In genomic region chr12:102575541-102576329, GRCm38 (mm10) we compare ENCODE assay signal across 16 mouse cellular contexts. TPM values are rescaled to one million over a fixed set of nuclear protein-coding genes. Genes with fewer than 3 reads are reported as not detected.
A peak's percentile ranks its signal among the peaks of the same experiment; 100 is the strongest.
DNase-seq lines count a peak whose midpoint lies in the region; ATAC-seq and TF ChIP-seq lines count a peak whose summit lies in the region.
"Had no signal": no experiment of that assay in that cellular context is flagged by ENCODE, and none has a peak within 500 bp of the region (broad histone marks: within the 10 kb centered on the region; RNA-seq: fewer than 3 reads in every experiment).

No protein-coding gene starts in this region.

- no peak; the same call in 1 of the 2 replicates for TF ChIP-seq CTCF in kidney, adult 2 months (conservative IDR thresholded peaks at IDR 0.05; ENCODE audit: insufficient read depth, insufficient read length, low read depth, low read length)
- TF ChIP-seq CTCF in CH12.LX (conservative IDR thresholded peaks at IDR 0.05 in 1 of 2, IDR thresholded peaks at IDR 0.05 in 1 of 2; ENCODE audit: low read depth in 2 of 2, low read length in 2 of 2) = peak in 1 of 2 experiments; percentile 50; a peak in 2 of 4 replicates

- in situ Hi-C loops in CH12.LX (cut with MboI; ENCODE audit: low pct_ligation_motif_present, low pct_unique_long_range_greater_than_20kb, low sequenced_read_pairs) = loop anchor here (5.0 kb wide), 1 partner anchor 132 kb away; no protein-coding TSS in a partner anchor

- peak; percentile 66 for DNase-seq in kidney, adult 2 months
- DNase-seq in CH12.LX (ENCODE audit: extremely low read depth) = peak; percentile 27
- peak; percentile 59 for DNase-seq in brain, adult 2 months (ENCODE audit: low read depth, low spot score)
- DNase-seq in urinary bladder, adult 18-20 months (ENCODE audit: low spot score in 2 of 2) = no peak
- DNase-seq: adrenal gland, adult 2 months; cerebellum, postnatal 36 days; right cerebral cortex, adult 18-20 months; thymus, adult 18-20 months had no signal

- WGBS in kidney, adult 2 months = 79% methylated on average over 5 of the region's 5 CpGs
- 65% methylated on average over 5 of the region's 5 CpGs for WGBS in kidney, embryonic 15.5 days
- 76% methylated on average over 5 of the region's 5 CpGs for WGBS in hindbrain, embryonic 16.5 days

- H3K4me1 ChIP-seq in kidney, adult 2 months (ENCODE audit: control insufficient read depth, insufficient read depth, low read length) = no peaks in the 10 kb centered on the region
- peaks cover 9% of the 10 kb centered on the region for H3K4me1 ChIP-seq in kidney, embryonic 15.5 days
- H3K4me1 ChIP-seq in CH12.LX (ENCODE audit: control insufficient read depth in 1 of 2, insufficient read depth in 2 of 2) = peaks cover 0 to 25% of the 10 kb centered on the region in 2 experiments; a peak in 2 of 4 replicates
- H3K4me1 ChIP-seq in hindbrain, embryonic 16.5 days (ENCODE audit: control insufficient read depth, insufficient read depth, low read depth, low read length) = no peaks in the 10 kb centered on the region; the same call in 1 of the 2 replicates
- H3K4me1 ChIP-seq: embryonic facial prominence, embryonic 13.5 days; forebrain, embryonic 10.5 days had no signal

- no peak for TF ChIP-seq POLR2A in kidney, adult 2 months (IDR thresholded peaks at IDR 0.05; ENCODE audit: low read depth, low read length)
- TF ChIP-seq POLR2A in CH12.LX (IDR thresholded peaks at IDR 0.05; ENCODE audit: low read depth, low read length) = no peak

- no peak for TF ChIP-seq EP300 in CH12.LX (IDR thresholded peaks at IDR 0.05; ENCODE audit: low read length)

- H3K9me3 ChIP-seq in kidney, embryonic 15.5 days (replicated peaks) = no peaks in the 10 kb centered on the region
- H3K9me3 ChIP-seq in CH12.LX (replicated peaks; ENCODE audit: low read length) = no peaks in the 10 kb centered on the region
- no peaks in the 10 kb centered on the region for H3K9me3 ChIP-seq in hindbrain, embryonic 16.5 days (ENCODE audit: control insufficient read depth, low read length)
- H3K9me3 ChIP-seq: embryonic facial prominence, embryonic 13.5 days; forebrain, embryonic 10.5 days; liver, embryonic 15.5 days had no signal

- ATAC-seq in kidney, embryonic 15.5 days (replicated peaks; ENCODE audit: low FRiP score) = no peak
- peak; percentile 45 for ATAC-seq in megakaryocyte progenitor cell, adult 5-6 weeks (replicated peaks; ENCODE audit: poor library complexity)
- ATAC-seq in hindbrain, embryonic 16.5 days = no peak

- no peaks in the 10 kb centered on the region for H3K36me3 ChIP-seq in kidney, adult 2 months (ENCODE audit: control insufficient read depth, insufficient read depth, low read length)
- H3K36me3 ChIP-seq in kidney, embryonic 15.5 days = peaks cover 29% of the 10 kb centered on the region
- H3K36me3 ChIP-seq in CH12.LX (replicated peaks in 1 of 2; ENCODE audit: control insufficient read depth in 1 of 2, insufficient read depth in 1 of 2, low read length in 1 of 2) = peaks cover 61 to 97% of the 10 kb centered on the region in 2 experiments
- H3K36me3 ChIP-seq in hindbrain, embryonic 16.5 days (ENCODE audit: control insufficient read depth, insufficient read depth, low read length) = no peaks in the 10 kb centered on the region
- H3K36me3 ChIP-seq: liver, embryonic 15.5 days had no signal

- H3K9ac ChIP-seq in kidney, embryonic 15.5 days = no peak overlapping the region
- H3K9ac ChIP-seq in CH12.LX (ENCODE audit: insufficient read depth, low read depth) = no peak overlapping the region
- no peak overlapping the region for H3K9ac ChIP-seq in hindbrain, embryonic 16.5 days (ENCODE audit: low read depth, low read length)
- H3K9ac ChIP-seq: embryonic facial prominence, embryonic 13.5 days; liver, embryonic 15.5 days had no signal

- no peak overlapping the region for H3K4me2 ChIP-seq in kidney, embryonic 15.5 days
- H3K4me2 ChIP-seq in CH12.LX (ENCODE audit: insufficient read depth, low read depth, poor library complexity, severe bottlenecking) = no peak overlapping the region
- H3K4me2 ChIP-seq in hindbrain, embryonic 16.5 days (ENCODE audit: low read length) = no peak overlapping the region
- H3K4me2 ChIP-seq: embryonic facial prominence, embryonic 13.5 days; liver, embryonic 15.5 days had no signal

- peak; percentile 47 for TF ChIP-seq RAD21 in CH12.LX (IDR thresholded peaks at IDR 0.05; ENCODE audit: low read depth, low read length)

- no peaks in the 10 kb centered on the region for H3K27me3 ChIP-seq in kidney, adult 2 months (replicated peaks; ENCODE audit: control insufficient read depth, insufficient read depth, low read length)
- no peaks in the 10 kb centered on the region for H3K27me3 ChIP-seq in kidney, embryonic 15.5 days
- no peaks in the 10 kb centered on the region for H3K27me3 ChIP-seq in CH12.LX (replicated peaks)
- no peaks in the 10 kb centered on the region for H3K27me3 ChIP-seq in hindbrain, embryonic 16.5 days (replicated peaks; ENCODE audit: control insufficient read depth, insufficient read depth, low read length)
- H3K27me3 ChIP-seq: embryonic facial prominence, embryonic 13.5 days; liver, embryonic 15.5 days had no signal

- dilution Hi-C loops in CH12.LX (cut with MboI; ENCODE audit: extremely low pct_ligation_motif_present, extremely low pct_unique_long_range_greater_than_20kb, low sequenced_read_pairs) = no loop called here

- no peak overlapping the region for H3K27ac ChIP-seq in kidney, adult 2 months (ENCODE audit: insufficient read depth, low read depth, low read length)
- no peak overlapping the region for H3K27ac ChIP-seq in kidney, embryonic 15.5 days
- no peak overlapping the region for H3K27ac ChIP-seq in CH12.LX (ENCODE audit: insufficient read depth, low read depth)
- H3K27ac ChIP-seq in hindbrain, embryonic 16.5 days (ENCODE audit: low read depth, low read length) = no peak overlapping the region
- H3K27ac ChIP-seq: embryonic facial prominence, embryonic 13.5 days; forebrain, embryonic 10.5 days; liver, embryonic 15.5 days had no signal

- H3K4me3 ChIP-seq in kidney, adult 2 months (ENCODE audit: insufficient read depth, low read depth, low read length) = no peak overlapping the region
- H3K4me3 ChIP-seq in kidney, embryonic 15.5 days (replicated peaks) = no peak overlapping the region
- H3K4me3 ChIP-seq in CH12.LX (replicated peaks in 1 of 3; ENCODE audit: low read depth in 2 of 3, low read length in 2 of 3, poor library complexity in 1 of 3) = no peak overlapping the region
- H3K4me3 ChIP-seq in hindbrain, embryonic 16.5 days (ENCODE audit: low read length) = no peak overlapping the region
- H3K4me3 ChIP-seq: embryonic facial prominence, embryonic 13.5 days; forebrain, embryonic 10.5 days; liver, embryonic 15.5 days had no signal

- no peaks in the 10 kb centered on the region for H3K79me2 ChIP-seq in CH12.LX (replicated peaks; ENCODE audit: control insufficient read depth, extremely low read depth, insufficient read depth, poor library complexity, severe bottlenecking)

TF ChIP-seq in CH12.LX, 34 proteins besides CTCF, POLR2A, EP300 and RAD21:
- TF ChIP-seq SMC3 (IDR thresholded peaks at IDR 0.05; ENCODE audit: low read depth, low read length) = peak; percentile 41
- no peak for TF ChIP-seq CHD2 (IDR thresholded peaks at IDR 0.05; ENCODE audit: low read length)

RNA-seq across cellular contexts. Expression of gene Chga, which starts 21.0 kb away (rescaled TPM):
- 0.31 and 1.2 TPM in 2 replicates for polyA plus RNA-seq in kidney, adult 2 months (2012; rRNA removed)
- 6.1 and 30.2 TPM in 2 replicates for polyA plus RNA-seq in kidney, embryonic 15.5 days (2015; fragmentation: Nextera tagmentation; extraction: Ambion mirVana)
- total RNA-seq in CH12.LX (2012; rRNA removed) (not detected in 2 replicates), CH12.LX (2014; rRNA removed) (not detected in 2 replicates)
- not detected in 2 replicates for polyA plus RNA-seq in CH12.LX (2012; ENCODE audit: insufficient read length, low read depth)
- not detected in 2 replicates for total RNA-seq in megakaryocyte progenitor cell, adult 5-6 weeks (2015)
- not detected in 2 replicates for total RNA-seq in megakaryocyte progenitor cell, adult 5-6 weeks (2017)
- polyA plus RNA-seq in hindbrain, embryonic 16.5 days (2015; fragmentation: Nextera tagmentation; extraction: Ambion mirVana) = 198 and 224 TPM in 2 replicates
- total RNA-seq: granulocyte monocyte progenitor cell, adult 5-6 weeks; monocyte, adult 5-6 weeks had no signal

Comparison
In these comparisons a context has a peak if more than half of its experiments do, and no peak if none do; other contexts are left out.
1. DNase-seq: peak in kidney, adult 2 months (single experiment), CH12.LX (single experiment) and brain, adult 2 months (single experiment); none in urinary bladder, adult 18-20 months (0 of 2).